ENCODE assay signal across 8 mouse cellular contexts in genomic region chr2:47491874-47492539, GRCm38 (mm10).
DNase-seq lines count a peak whose midpoint lies in the region; ATAC-seq and TF ChIP-seq lines count a peak whose summit lies in the region.

No protein-coding gene starts in this region.

- 21% methylated on average over 5 of the region's 5 CpGs for WGBS in forebrain, embryonic 11.5 days
- WGBS in forebrain, embryonic 10.5 days, result 23% methylated on average over 5 of the region's 5 CpGs
- WGBS in lung, adult 2 months, result 15% methylated on average over 5 of the region's 5 CpGs
- WGBS in hindbrain, postnatal 0 days, result 9% methylated on average over 5 of the region's 5 CpGs
- WGBS in midbrain, embryonic 16.5 days, result 14% methylated on average over 5 of the region's 5 CpGs

- no peaks in the 10 kb centered on the region for H3K27me3 ChIP-seq in forebrain, embryonic 11.5 days (ENCODE audit: control insufficient read depth, insufficient read depth, low read length)
- H3K27me3 ChIP-seq in forebrain, embryonic 10.5 days (ENCODE audit: poor library complexity, severe bottlenecking), result no peaks in the 10 kb centered on the region
- no peaks in the 10 kb centered on the region for H3K27me3 ChIP-seq in hindbrain, postnatal 0 days (ENCODE audit: insufficient read depth, low read length)
- H3K27me3 ChIP-seq in midbrain, embryonic 16.5 days (ENCODE audit: control insufficient read depth, insufficient read depth, low read depth, low read length), result no peaks in the 10 kb centered on the region

- H3K9me3 ChIP-seq in forebrain, embryonic 11.5 days (ENCODE audit: control insufficient read depth, low read length), result no peaks in the 10 kb centered on the region
- H3K9me3 ChIP-seq in forebrain, embryonic 10.5 days, result no peaks in the 10 kb centered on the region
- H3K9me3 ChIP-seq in hindbrain, postnatal 0 days (ENCODE audit: low read length), result no peaks in the 10 kb centered on the region
- no peaks in the 10 kb centered on the region for H3K9me3 ChIP-seq in midbrain, embryonic 16.5 days (replicated peaks; ENCODE audit: control insufficient read depth, low read length, poor library complexity, severe bottlenecking)

- no peak for TF ChIP-seq CTCF in lung, adult 2 months (IDR thresholded peaks at IDR 0.05; ENCODE audit: insufficient read depth, low read length)
- peak; percentile 80 for TF ChIP-seq CTCF in hindbrain, postnatal 0 days (IDR thresholded peaks at IDR 0.05; ENCODE audit: low read depth)

- H3K27ac ChIP-seq in forebrain, embryonic 11.5 days (ENCODE audit: low read depth, low read length), result no peak overlapping the region
- H3K27ac ChIP-seq in forebrain, embryonic 10.5 days, result no peak overlapping the region
- H3K27ac ChIP-seq in hindbrain, postnatal 0 days, result no peak overlapping the region
- no peak overlapping the region for H3K27ac ChIP-seq in midbrain, embryonic 16.5 days (ENCODE audit: low read length)

- H3K4me3 ChIP-seq in forebrain, embryonic 11.5 days (ENCODE audit: low read depth, low read length), result no peak overlapping the region
- no peak overlapping the region for H3K4me3 ChIP-seq in forebrain, embryonic 10.5 days
- H3K4me3 ChIP-seq in lung, adult 2 months (replicated peaks; ENCODE audit: extremely low read depth, low read depth, low read length), result no peak overlapping the region
- no peak overlapping the region for H3K4me3 ChIP-seq in hindbrain, postnatal 0 days (ENCODE audit: low read length)
- no peak overlapping the region for H3K4me3 ChIP-seq in midbrain, embryonic 16.5 days (ENCODE audit: low read depth, low read length)

- no peaks in the 10 kb centered on the region for H3K4me1 ChIP-seq in forebrain, embryonic 11.5 days (replicated peaks; ENCODE audit: control insufficient read depth, insufficient read depth, low read length)
- H3K4me1 ChIP-seq in forebrain, embryonic 10.5 days, result no peaks in the 10 kb centered on the region
- H3K4me1 ChIP-seq in lung, adult 2 months (ENCODE audit: control insufficient read depth, insufficient read depth, low read length), result no peaks in the 10 kb centered on the region
- H3K4me1 ChIP-seq in hindbrain, postnatal 0 days (ENCODE audit: insufficient read depth, low read length), result no peaks in the 10 kb centered on the region
- H3K4me1 ChIP-seq in midbrain, embryonic 16.5 days (ENCODE audit: control insufficient read depth, insufficient read depth, low read length), result no peaks in the 10 kb centered on the region

- H3K36me3 ChIP-seq in forebrain, embryonic 11.5 days (ENCODE audit: control insufficient read depth, insufficient read depth, low read length), result no peaks in the 10 kb centered on the region
- H3K36me3 ChIP-seq in forebrain, embryonic 10.5 days (replicated peaks), result no peaks in the 10 kb centered on the region
- H3K36me3 ChIP-seq in hindbrain, postnatal 0 days (ENCODE audit: insufficient read depth, low read length), result no peaks in the 10 kb centered on the region
- no peaks in the 10 kb centered on the region for H3K36me3 ChIP-seq in midbrain, embryonic 16.5 days (ENCODE audit: control insufficient read depth, insufficient read depth, low read length)

- peak; percentile 81 for ATAC-seq in forebrain, embryonic 11.5 days (replicated peaks; ENCODE audit: low FRiP score)
- ATAC-seq in hindbrain, postnatal 0 days, result no peak; the same call in 1 of the 2 replicates
- peak; percentile 80; the same call in 1 of the 2 replicates for ATAC-seq in midbrain, embryonic 16.5 days

- no peak for TF ChIP-seq POLR2A in lung, adult 2 months (IDR thresholded peaks at IDR 0.05; ENCODE audit: borderline replicate concordance, extremely low read depth, low read depth, low read length)

- H3K9ac ChIP-seq in forebrain, embryonic 11.5 days (ENCODE audit: low read length), result no peak overlapping the region
- no peak overlapping the region for H3K9ac ChIP-seq in hindbrain, postnatal 0 days (replicated peaks; ENCODE audit: low read length)
- H3K9ac ChIP-seq in midbrain, embryonic 16.5 days (ENCODE audit: low read depth, low read length), result no peak overlapping the region

- H3K4me2 ChIP-seq in forebrain, embryonic 11.5 days (ENCODE audit: low read depth, low read length, severe bottlenecking), result no peak overlapping the region
- no peak overlapping the region for H3K4me2 ChIP-seq in hindbrain, postnatal 0 days (ENCODE audit: low read depth, low read length)
- H3K4me2 ChIP-seq in midbrain, embryonic 16.5 days (ENCODE audit: low read length), result no peak overlapping the region

- peak; percentile 53 for DNase-seq in forebrain, embryonic 11.5 days (ENCODE audit: low spot score)
- no peak for DNase-seq in forebrain, embryonic 10.5 days (ENCODE audit: extremely low spot score, low spot score)
- DNase-seq in lung, adult 2 months, result peak; percentile 5
- no peak for DNase-seq in lung, adult 18-20 months
- DNase-seq in c-Kit-positive CD71-positive TER-119-positive erythroid progenitor cells, embryonic 14.5 days (ENCODE audit: low spot score), result peak; percentile 5
- peak; percentile 76 for DNase-seq in hindbrain, postnatal 0 days (ENCODE audit: low spot score)
- no peak for DNase-seq in urinary bladder, adult 2 months (ENCODE audit: low spot score)

Comparison
In these comparisons a context has a peak if more than half of its experiments do, and no peak if none do; other contexts are left out.
1. DNase-seq: peak in forebrain, embryonic 11.5 days (single experiment), lung, adult 2 months (single experiment), c-Kit-positive CD71-positive TER-119-positive erythroid progenitor cells, embryonic 14.5 days (single experiment) and hindbrain, postnatal 0 days (single experiment); none in forebrain, embryonic 10.5 days (single experiment), lung, adult 18-20 months (0 of 2) and urinary bladder, adult 2 months (single experiment).